ENCODE assay signal across 10 mouse cellular contexts in the genomic region with DNA sequence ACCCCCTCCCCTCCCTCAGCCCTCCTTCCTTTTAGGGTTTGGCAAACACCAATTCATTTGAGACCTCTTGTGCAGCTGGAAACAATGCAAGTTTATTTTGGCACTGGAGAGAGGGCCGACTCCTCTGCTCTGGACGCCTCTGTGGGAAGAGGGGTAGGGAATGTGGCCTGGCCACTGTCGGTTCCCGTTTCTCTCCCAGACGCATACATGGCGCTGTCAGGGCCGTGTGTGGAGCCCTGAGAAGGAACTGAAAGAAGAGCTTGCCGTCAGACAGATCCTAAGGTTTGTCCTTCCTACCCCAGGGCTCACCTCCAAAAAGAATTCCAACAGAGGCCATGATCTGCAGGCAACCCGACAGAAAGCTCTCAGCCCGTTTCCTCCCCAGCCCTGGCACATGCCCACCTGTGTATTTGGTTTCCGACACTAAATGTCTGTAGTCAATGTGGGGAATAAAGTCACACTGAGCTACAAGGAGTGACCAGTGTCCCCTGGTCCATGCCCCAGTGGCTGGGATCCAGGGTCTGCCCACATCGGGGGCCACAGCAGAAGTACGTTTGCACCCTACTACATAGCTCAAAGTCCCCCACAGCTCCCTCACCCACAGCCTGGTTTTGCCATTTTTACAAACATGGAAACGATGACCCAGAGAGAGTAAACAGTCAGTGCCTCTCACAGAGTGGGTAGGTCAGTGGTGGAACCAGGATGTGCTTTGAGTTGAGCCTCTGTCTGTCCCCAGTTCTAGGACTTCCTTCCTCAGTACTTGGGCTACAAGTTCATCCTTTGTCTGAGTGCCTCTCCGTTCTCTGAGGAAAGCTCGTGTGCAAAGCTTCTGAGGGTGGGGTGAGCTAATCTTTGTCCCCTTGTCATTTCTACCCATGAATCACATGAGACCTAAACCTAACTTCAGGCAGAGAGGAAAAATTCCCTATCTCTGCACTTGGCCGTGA.
DNase-seq lines count a peak whose midpoint lies in the region; ATAC-seq and TF ChIP-seq lines count a peak whose summit lies in the region.
"Had no signal": no experiment of that assay in that cellular context is flagged by ENCODE, and none has a peak within 500 bp of the region (broad histone marks: within the 10 kb centered on the region; RNA-seq: fewer than 3 reads in every experiment).

No protein-coding gene starts in this region.

- intact Hi-C loops in gastrocnemius, postnatal 36 days (cut with DNase I), result no loop called here

- TF ChIP-seq POLR2A in kidney, adult 2 months (IDR thresholded peaks at IDR 0.05; ENCODE audit: low read depth, low read length), result no peak

- DNase-seq in gastrocnemius, postnatal 10 days, result peak; percentile 31
- no peak for DNase-seq in gastrocnemius, postnatal 36 days
- peak; percentile 71 for DNase-seq in kidney, adult 2 months
- DNase-seq in lung, postnatal 4 days, result peak; percentile 41 to 49
- DNase-seq in embryo, embryonic 11 days, result no peak
- DNase-seq in embryo, embryonic 10 days (ENCODE audit: low spot score), result no peak
- DNase-seq in T-cell, adult 2 months (ENCODE audit: low spot score), result no peak
- DNase-seq: cerebellum, adult 9-10 months had no signal

- no peaks in the 10 kb centered on the region for H3K36me3 ChIP-seq in kidney, adult 2 months (ENCODE audit: control insufficient read depth, insufficient read depth, low read length)
- H3K36me3 ChIP-seq: midbrain, embryonic 12.5 days had no signal

- peaks cover 4% of the 10 kb centered on the region; the same call in 1 of the 2 replicates for H3K4me1 ChIP-seq in kidney, adult 2 months (ENCODE audit: control insufficient read depth, insufficient read depth, low read length)

- TF ChIP-seq CTCF in kidney, adult 2 months (conservative IDR thresholded peaks at IDR 0.05; ENCODE audit: insufficient read depth, insufficient read length, low read depth, low read length), result no peak

- no peak overlapping the region for H3K4me3 ChIP-seq in kidney, adult 2 months (ENCODE audit: insufficient read depth, low read depth, low read length)
- H3K4me3 ChIP-seq: midbrain, embryonic 12.5 days had no signal

- peak overlapping the region; percentile 53 for H3K27ac ChIP-seq in kidney, adult 2 months (ENCODE audit: insufficient read depth, low read depth, low read length)
- H3K27ac ChIP-seq: midbrain, embryonic 12.5 days had no signal

- peak; percentile 62 for ATAC-seq in granulocyte monocyte progenitor cell, adult 5-6 weeks (replicated peaks; ENCODE audit: poor library complexity, severe bottlenecking)

- H3K27me3 ChIP-seq in kidney, adult 2 months (replicated peaks; ENCODE audit: control insufficient read depth, insufficient read depth, low read length), result no peaks in the 10 kb centered on the region
- H3K27me3 ChIP-seq: midbrain, embryonic 12.5 days had no signal

- WGBS in kidney, adult 2 months, result 56% methylated on average over 17 of the region's 17 CpGs

Comparison
In these comparisons a context has a peak if more than half of its experiments do, and no peak if none do; other contexts are left out.
1. DNase-seq: peak in gastrocnemius, postnatal 10 days (single experiment), kidney, adult 2 months (single experiment) and lung, postnatal 4 days (2 of 2); none in gastrocnemius, postnatal 36 days (0 of 2), embryo, embryonic 11 days (single experiment), embryo, embryonic 10 days (single experiment) and T-cell, adult 2 months (single experiment).